Mouse (Mus musculus) left cerebral cortex, postnatal 4 days (tissue): Measurements from ENCODE around the gene Pygo2. TPM values are rescaled to one million over a fixed set of nuclear protein-coding genes. Genes with fewer than 3 reads are reported as not detected.
"Not testable (repeated sequence)": the region's sequence is repeated elsewhere in the genome, so short reads cannot be mapped to it uniquely, and the experiment has no call there.

Experiments used
- DNase-seq: peaks from one replicate; pipeline ENCODE4 v3.0.0-alpha.2; 2022
- intact Hi-C: fragments of 180-260 bp; cut with DNase I; formaldehyde crosslinking; loops from one replicate; pipeline ENCODE4 v1.15.1; 2025
- total RNA-seq, 2 experiments: library from RNA; stranded (reverse); gene quantifications; 2 replicates each; pipeline ENCODE4 v1.2.3; 2021

The Pygo2 gene
- total RNA-seq, 2 experiments from 2014 or later = 53.3 to 60.2 TPM

DNA sequence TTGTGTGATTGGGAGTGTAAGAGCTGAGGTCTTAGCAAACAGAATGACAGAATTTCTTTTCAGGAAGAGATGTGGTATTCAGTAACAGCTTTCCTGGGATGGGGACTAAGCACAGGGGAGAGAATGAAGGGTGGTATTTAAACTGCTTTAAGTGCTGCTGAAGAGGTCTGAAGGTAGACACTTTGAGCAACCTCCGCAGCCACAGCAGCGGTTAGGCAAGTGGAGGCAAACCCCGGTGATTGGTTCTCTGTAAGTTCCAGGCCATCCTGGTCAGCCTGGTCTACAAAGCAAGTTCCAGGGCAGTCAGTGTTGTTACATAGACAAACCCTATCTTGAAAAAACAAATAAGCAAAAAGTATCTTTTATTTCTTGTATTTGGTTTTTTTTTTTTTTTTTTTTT, 10.0 kb upstream of the Pygo2 start:
- DNase-seq = no peak
- intact Hi-C loops = no loop called here

DNA sequence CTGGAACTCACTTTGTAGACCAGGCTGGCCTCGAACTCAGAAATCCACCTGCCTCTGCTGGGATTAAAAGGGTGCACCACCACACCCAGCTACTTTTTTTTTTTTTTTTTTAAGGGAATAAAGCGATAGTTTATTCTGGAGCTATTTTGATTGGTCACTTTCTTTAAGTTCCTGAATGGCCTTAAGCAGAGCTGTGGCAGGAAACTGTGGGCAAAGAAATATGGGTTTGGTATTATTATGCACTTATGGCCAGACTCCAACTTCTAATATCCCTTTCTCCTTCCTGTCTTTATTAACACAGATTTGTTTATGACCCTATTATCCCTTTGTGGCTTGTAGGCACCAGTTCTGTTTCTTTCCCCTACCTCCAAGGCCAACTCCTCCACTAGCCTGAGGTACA, 9.6 kb upstream of the Pygo2 start:
- intact Hi-C loops = no loop called here
- no peak for DNase-seq

DNA sequence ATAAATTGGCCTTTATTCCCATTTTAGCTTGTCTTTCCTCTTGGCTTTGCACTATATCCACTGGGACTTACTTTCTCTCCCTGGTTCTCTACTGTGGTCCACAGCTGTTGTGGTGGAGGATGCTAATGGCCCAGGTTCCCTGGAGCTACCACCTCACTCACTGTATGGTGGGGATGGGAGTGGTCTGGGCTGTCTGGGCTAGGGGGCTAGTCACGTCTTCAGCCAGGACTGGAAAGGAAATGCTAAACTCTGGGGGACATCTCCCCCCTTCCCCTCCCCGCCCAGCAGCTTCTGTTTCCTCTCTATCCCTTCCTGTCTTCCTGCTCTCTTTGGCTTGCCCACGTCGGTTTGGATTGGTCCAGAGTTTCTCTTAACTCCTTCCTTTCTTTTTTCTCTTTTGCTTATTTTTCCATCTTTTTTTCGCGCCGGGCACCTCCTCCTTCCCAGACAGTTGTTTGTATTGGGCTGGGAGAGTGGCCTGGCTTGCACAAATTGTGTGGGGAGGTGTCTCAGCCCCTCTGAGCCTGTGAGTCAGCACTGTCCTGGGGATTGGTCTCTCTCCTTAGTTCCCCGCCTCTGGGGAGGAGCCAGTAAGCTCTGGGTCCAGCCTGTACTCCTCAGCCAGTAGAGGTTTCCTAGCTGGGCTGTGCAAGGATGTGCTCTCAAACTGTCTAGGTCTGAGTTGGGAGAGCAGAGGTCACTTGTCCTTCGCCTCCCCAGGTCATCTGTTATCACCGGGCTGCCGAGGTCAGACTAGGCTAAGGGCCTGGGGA, 8.8 kb upstream of the Pygo2 start:
- DNase-seq = peak; percentile 65
- intact Hi-C loops = no loop called here

DNA sequence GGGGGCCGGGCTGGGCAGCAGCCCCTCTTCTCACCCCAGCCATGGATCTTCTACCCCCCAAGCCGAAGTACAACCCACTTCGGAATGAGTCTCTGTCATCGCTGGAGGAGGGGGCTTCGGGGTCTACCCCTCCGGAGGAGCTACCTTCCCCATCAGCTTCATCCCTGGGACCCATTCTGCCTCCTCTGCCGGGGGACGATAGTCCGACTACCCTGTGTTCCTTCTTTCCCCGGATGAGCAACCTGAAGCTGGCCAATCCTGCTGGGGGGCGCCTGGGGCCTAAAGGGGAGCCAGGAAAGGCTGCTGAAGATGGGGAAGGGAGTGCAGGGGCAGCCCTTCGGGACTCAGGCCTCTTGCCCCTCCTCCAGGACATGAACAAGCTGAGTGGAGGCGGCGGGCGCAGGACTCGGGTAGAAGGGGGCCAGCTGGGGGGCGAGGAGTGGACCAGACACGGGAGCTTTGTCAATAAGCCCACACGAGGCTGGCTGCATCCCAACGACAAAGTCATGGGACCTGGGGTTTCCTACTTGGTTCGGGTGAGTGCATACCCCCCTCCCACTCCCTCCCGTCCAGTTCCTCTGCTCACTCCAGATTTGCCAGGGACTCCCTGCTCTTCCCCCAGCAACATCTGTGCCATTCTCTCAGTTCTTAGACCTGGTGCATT, 8.1 kb upstream of the Pygo2 start:
- intact Hi-C loops = no loop called here
- DNase-seq = peak; percentile 31

DNA sequence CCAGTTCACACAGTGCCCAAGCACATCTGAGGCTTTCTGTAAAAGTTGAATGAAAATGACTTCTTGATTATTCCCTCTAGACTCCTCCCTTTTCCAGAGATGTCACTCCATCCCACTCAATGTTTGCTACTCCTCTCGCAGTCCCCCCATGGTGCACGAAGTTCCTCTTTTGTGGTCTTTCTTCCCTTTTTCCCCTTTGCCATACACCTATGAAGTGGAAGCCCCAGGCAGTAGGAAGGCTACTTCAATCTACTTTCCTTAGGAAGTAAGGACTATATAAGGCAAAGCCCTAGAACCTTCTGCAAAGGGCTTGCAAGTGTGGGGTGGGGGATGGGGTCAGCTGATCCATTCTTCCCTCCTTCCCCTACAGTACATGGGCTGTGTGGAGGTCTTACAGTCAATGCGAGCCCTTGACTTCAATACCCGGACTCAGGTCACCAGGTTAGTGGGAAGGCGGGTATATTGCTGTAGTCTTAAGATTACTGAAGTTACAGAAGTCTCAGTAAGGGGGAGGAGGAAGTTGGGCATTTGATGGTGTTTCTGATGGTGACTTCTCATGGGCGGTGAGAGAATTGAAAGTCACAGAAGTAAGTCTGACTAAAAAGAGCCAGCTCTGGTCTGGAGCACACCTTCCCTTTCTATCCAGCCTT, 7.3 kb upstream of the Pygo2 start:
- DNase-seq = no peak

DNA sequence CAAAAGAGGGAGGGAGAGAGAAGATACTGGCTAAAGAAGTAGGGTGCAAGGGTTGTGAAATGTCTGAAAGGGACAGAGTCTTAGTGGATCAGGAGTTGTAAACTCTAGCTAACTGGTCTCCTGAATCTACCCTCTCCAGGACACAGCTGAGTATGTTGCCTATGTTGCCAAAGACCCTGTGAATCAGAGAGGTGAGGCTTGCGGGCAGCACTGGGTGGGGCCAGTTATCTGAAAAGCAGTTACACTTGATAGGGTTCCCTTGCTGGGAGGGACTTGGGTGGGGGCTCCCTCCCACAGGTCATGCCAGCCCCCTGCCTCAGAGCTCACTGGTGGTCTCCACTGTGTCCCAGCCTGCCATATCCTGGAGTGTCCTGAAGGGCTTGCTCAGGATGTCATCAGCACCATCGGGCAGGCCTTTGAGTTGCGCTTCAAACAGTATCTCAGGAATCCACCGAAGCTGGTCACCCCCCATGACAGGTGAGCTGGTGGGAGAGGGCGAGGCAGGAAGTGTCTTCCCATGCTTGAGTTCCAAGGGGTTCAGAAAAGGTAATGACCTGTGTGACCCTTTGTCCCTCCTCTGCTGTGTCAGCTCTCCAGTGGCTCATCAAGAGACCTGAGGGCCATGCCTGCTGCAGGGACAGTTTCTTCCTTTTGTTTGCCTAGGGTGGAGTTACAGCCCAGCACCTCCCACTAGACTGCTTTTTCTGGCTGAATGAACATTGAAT, 5.4 kb upstream of the Pygo2 start:
- intact Hi-C loops = no loop called here
- no peak for DNase-seq

More for the DNA sequence above, 7.3 kb upstream of the Pygo2 start:
- intact Hi-C loops = no loop called here

DNA sequence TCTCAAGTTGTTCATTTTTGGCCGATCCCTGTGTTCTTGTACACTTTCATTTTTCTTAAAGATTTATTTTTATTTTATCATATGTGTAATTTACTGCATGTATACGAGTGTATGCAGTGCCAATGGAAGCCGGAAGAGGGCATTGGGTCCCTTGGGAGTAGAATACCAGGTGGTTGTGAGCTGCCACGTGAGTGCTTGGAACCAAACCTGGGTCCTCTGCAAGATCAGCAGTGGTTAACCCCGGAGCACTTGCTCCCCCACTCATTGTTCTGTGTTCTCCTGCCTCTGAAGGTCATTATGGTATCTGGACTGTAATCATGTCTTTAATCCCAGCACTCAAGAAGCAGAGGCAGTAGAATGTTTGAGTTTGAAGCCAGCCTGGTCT, 4.9 kb upstream of the Pygo2 start:
- no peak for DNase-seq
- intact Hi-C loops = no loop called here

DNA sequence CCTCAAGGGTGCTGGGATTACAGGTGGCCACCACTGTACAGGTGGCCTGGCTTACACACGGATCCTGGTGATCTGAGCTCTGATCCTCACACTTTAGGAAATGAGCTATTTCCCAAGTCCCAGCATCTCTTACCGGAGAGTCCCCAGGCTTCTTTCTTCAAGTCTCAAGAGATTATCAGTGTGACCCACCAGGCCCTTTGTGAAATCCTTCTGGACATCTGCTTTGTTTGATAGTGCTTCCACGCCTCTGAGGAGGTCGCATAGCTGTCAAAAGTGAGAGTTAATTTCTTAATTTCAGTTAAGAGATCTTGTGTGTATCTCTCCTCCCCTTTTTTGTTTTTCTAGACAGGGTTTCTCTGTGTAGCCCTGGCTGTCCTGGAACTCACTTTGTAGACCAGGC, 4.1 kb upstream of the Pygo2 start:
- DNase-seq = no peak
- intact Hi-C loops = no loop called here

DNA sequence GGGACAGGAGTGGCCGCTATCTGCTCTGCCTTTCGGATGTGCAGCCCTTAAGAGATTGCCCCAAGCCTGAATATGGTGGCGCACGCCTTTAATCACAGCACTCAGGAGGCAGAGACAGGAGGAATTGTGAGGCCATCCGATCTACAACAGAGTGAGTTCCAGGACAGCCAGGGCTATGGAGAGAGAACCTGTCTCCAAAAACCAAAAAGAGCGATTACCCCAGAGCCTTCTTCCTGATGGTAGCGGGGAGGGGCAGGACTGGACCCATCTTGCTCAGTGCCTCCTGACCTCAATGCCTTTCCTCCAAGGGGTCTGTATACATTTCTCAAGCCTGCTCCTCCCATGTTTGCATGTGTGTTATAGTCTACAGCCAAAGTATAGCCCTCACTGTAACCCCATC, 993 bp upstream of the Pygo2 start:
- DNase-seq, intact Hi-C loops: not testable (repeated sequence)

DNA sequence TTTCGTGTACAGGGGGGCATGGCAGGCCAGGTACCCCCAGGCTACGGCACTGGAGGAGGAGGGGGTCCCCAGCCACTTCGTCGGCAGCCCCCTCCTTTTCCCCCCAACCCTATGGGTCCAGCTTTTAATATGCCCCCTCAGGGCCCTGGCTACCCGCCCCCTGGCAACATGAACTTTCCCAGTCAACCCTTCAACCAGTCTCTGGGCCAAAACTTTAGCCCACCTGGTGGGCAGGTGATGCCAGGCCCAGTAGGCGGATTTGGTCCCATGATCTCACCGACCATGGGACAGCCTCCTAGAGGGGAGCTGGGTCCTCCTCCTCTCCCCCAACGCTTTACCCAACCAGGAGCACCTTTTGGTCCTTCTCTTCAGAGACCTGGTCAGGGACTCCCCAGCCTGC, 2.6 kb downstream of the Pygo2 start:
- no peak for DNase-seq
- intact Hi-C loops = no loop called here

DNA sequence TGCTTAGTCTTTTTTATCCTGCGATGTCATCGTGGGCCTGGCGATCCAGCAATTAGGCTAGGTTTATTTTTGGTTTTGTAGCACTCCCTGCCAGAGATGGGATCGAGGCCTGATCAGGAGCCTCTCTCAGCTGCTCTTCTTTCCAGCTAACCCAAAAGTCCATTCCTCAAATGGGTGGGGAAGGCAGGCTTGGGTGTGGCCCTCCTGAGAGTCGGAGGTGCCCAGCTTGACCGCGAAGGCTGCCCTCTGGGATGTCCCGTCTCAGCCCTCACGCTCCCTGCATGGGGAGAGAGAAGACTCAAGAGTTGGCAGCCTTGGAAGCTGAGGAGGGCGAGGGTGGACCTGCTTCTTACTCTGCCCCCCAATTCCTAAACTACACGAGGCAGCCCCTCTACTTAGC, 4.5 kb downstream of the Pygo2 start:
- intact Hi-C loops = no loop called here
- DNase-seq = no peak

DNA sequence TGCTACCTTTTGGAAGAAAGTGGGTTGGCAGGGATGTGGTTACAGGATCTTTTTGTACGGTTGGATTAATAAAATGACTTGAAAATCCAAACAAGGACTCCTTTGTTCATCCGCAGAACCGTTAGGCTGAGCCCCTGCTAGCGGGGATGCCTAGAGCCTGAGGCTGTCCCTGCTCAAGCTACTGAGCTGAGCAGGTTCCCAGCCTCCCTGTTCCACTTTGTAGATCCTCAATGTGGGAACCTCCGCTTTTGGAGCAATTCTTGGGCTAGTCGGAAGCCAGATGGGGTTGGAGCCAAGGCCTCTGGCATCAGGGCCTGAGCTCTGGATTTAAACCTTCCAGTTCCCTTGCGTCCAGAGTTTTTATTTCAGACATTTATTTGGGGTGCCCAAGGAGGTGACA, 5.0 kb downstream of the Pygo2 start:
- no peak for DNase-seq
- intact Hi-C loops = no loop called here

DNA sequence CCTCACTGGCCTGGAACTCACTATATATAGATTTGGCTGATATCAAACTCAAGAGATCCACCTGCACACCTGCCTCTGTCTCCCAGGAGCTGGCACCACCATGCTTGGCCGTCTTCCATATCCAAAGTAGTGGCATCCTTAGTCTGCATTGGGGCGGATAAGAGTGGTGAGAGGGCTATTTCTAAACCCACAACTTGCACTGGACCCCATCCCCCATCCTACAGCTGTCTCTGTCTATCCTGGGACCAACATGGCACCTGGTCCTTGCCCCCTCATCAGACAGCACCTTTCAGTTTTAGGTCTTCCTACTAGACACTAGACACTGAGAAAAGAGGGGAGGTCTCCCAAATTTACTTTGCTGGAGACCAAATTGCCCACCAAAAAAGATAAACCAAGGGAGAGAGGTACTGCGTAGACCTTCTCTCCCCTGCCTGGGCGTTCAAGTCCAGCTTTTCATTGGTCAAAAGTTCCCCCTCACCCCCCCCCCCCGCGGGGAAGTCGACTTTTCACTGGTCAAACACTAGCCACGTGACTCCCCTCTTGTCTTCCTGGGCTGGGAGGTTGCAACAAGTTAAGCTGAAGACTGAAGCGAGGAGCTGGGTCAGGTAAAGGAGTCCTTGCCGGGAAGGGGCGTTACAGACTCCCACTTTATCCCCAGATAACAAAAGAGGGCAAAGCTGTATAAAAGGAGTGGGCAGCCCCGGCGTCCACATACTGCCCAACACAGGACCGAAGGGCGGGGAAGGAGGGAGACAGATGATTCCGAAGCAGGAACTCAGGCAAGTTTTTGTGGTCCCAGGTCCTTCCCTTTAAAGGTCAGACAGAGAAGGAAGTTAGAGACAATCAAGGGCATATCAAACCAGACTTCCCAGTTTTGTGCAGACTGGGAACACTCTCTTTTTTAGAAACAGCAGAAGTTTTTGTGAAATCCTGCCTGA, 6.4 kb downstream of the Pygo2 start, which contains the start of gene Pbxip1:
Gene Pbxip1 (plus strand): TSS at position 531 of the 938 bp plus-strand sequence.
- intact Hi-C loops = no loop called here
- peak; percentile 34 for DNase-seq

DNA sequence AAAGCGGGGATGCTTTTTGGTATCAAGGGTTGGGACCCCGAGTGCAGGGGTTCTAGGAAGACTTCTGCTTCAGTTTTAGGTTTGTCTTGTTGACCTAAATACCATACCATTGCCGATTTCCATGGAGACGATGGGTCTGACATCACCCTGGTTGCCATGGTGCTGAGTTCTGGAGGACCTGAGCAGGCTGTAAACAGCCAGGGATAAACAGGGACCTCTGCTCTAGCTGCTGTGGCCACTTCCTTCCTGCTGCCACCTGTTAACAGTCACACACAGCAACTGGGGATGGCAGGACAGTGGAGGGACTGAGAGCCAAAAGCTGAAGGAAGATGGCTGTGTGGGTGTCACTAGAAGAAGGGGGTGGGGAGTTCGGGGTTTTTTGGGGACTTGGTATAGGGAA, 7.3 kb downstream of the Pygo2 start:
- intact Hi-C loops = no loop called here
- DNase-seq = no peak

DNA sequence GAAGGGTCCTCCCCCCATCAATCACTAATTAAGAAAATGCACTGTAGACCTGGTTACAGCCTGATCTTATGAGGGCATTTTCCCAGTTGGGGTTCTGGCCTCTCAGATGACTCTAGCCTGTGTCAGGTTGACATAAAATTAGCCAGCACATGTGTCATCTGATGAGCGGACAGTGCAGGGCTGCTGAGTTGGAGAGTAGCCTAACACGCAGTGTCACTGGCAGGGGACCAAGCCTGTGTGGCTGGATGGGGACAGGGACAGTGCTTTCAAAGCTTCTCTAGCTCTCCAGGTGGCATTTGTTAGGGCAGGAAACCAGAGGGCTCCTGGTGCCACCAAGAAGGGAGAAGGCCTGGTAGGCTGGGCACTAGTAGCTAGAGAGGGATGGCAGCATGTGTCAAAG, 10.7 kb downstream of the Pygo2 start:
- intact Hi-C loops = no loop called here
- no peak for DNase-seq

DNA sequence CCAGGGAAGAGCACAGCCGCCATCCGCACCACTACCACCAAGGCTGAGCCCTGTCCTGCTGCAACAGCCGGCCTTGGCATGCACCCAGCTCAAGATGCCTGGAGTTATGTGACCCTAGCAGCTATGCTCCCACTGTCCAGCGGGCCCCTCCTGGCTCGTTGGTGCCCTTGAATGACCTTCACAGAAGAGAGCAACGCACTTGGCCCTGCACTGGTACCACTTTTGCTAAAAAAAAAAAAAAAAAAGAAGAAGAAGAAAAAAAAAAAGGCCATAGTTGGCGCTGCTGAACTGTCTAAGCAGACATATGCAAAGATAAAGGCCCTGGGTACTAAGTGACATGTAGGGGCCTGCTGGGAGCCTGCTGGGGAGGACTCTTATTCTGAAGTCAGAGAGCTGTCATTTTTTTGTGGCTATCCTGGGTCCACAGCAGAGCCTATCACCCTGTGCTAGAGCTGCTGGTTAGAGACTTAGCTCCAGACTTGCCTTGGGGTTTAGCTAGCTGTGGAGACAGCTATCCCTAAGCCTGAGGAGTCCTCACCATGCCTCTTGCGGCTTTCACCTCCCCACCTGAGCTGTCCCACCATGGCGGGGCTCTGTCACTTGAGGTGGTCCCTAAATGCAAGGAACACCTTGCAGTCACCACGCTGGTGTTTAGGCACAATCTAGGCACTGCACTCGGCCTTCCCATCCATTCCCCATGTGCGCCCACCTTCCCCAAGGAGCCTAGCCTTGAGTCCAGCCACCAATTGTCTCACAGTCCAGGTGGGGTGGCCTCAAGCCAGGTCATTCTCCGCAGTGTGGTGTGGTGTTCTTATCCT, 18.9 kb downstream of the Pygo2 start:
- intact Hi-C loops = no loop called here

DNA sequence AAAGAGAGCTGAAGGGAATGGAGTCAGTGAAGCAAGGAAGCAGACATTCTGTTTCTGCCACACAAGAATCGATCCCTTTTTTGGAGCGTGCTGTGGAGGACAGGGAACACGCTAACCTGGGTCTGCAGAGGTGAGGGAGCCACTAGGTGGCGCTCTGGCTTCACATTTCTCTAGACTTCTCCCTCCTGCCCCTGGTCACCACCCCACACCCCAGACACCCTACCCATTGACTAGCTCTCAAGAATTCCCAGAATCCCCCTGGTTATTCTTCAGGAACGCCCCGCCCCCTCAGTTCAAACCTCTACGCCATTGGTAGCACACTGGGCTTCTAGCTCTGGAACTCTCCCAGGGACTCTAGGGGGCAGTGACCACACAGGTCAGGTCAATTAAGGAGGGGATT, 19.5 kb downstream of the Pygo2 start:
- DNase-seq = peak; percentile 78
- intact Hi-C loops = no loop called here

More for the DNA sequence above, 18.9 kb downstream of the Pygo2 start:
- DNase-seq = peak; percentile 53

DNA sequence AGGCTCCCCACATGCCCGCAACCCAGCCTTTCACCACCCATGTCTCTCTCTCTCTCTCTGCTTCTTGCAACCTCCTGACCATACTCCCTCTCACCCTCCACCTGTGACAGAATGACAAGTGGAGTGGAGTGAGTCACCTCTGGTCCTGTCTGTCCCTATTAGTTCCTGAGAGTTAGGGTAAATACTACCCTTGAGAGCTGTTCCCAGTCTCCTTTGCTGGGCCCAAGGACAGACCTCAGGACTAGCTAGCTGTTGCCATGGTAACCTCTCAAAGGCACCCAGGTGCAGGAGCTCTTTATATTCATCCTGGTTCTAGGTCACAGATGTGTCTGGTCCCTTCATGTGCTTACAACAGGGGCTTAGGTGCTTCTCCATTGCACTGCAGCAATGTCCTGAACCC, 21.9 kb downstream of the Pygo2 start:
- intact Hi-C loops = no loop called here
- no peak for DNase-seq
